Mouse (Mus musculus) forebrain, embryonic 16.5 days (tissue): Measurements from ENCODE around the gene Sycp1. TPM values are rescaled to one million over a fixed set of nuclear protein-coding genes. Genes with fewer than 3 reads are reported as not detected.
A peak's percentile ranks its signal among the peaks of the same experiment; 100 is the strongest.

Experiments used
- ATAC-seq: fragments of 200-750 bp; cut with Nextera tagmentation; 2 replicates; pipeline ENCODE4 v1.8.0; 2017; ENCODE audit warnings: mild to moderate bottlenecking, moderate library complexity
- H3K27ac ChIP-seq: fragments of 300-500 bp; sonication (generic); 2 replicates; pipeline ENCODE4 v1.5.1; 2014; ENCODE audit warnings: low read length, control low read depth
- H3K27me3 ChIP-seq: fragments of 300-500 bp; sonication (generic); replicated peaks from 2 replicates; pipeline ENCODE4 v1.6.1; 2014; ENCODE audit warnings: low read length; ENCODE audit not compliant: control insufficient read depth, insufficient read depth
- H3K36me3 ChIP-seq: fragments of 300-500 bp; sonication (generic); 2 replicates; pipeline ENCODE4 v1.6.1; 2014; ENCODE audit not compliant: control insufficient read depth, insufficient read depth
- H3K4me1 ChIP-seq: fragments of 300-500 bp; sonication (generic); replicated peaks from 2 replicates; pipeline ENCODE4 v1.6.1; 2014; ENCODE audit warnings: low read length; ENCODE audit not compliant: control insufficient read depth, insufficient read depth
- H3K4me2 ChIP-seq: fragments of 300-500 bp; sonication (generic); 2 replicates; pipeline ENCODE4 v1.6.1; 2014; ENCODE audit warnings: mild to moderate bottlenecking, low read length, control low read depth
- H3K4me3 ChIP-seq: fragments of 300-500 bp; sonication (generic); replicated peaks from 2 replicates; pipeline ENCODE4 v1.5.1; 2014; ENCODE audit warnings: mild to moderate bottlenecking, low read length, control low read depth
- H3K9ac ChIP-seq: fragments of 300-500 bp; sonication (generic); replicated peaks from 2 replicates; pipeline ENCODE4 v1.6.1; 2014; ENCODE audit warnings: low read depth, low read length, control low read depth
- H3K9me3 ChIP-seq: fragments of 300-500 bp; sonication (generic); 2 replicates; pipeline ENCODE4 v1.6.1; 2016; ENCODE audit warnings: low read length; ENCODE audit not compliant: control insufficient read depth
- WGBS: fragments of 180-500 bp; shearing (Covaris S2); extraction: QIAGEN DNeasy Blood & Tissue Kit; methylation state at CpG from one replicate; pipeline ENCODE4 v1.1.7; 2014; 5-methylcytosine and 5-hydroxymethylcytosine counted together
- polyA plus RNA-seq: library from polyadenylated mRNA; unstranded; fragments of >200 nt; fragmentation: Nextera tagmentation; extraction: Ambion mirVana; gene quantifications from 2 replicates; pipeline ENCODE4 v1.2.1, GENCODE M21; 2015

Gene Sycp1
- polyA plus RNA-seq, 1 experiment from 2014 or later = not detected

DNA sequence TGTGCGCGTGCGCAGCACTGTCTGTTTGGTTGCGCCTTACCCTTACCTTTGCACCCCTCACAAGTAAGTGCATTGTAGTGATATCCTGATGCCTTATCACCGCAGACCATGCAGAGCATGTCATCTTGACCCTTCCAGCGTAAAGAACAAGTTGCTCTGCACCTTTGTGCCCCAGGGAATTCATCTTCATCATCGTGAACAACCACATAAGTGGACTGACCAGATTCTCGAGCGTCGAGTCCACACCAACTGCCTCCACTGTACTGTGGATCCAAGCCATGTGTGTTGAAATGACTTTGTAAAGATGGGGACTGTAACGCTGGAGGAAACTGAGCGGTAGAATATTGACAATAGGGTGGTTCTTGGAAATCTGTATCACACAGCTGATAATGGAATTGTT lies 18.6 kb upstream of the Sycp1 start:
- Histone ChIP-seq H3K4me1 (no peaks in the 10 kb centered on the region), H3K4me2 (no peak overlapping the region), H3K27me3 (no peaks in the 10 kb centered on the region), H3K36me3 (no peaks in the 10 kb centered on the region), H3K27ac (no peak overlapping the region), H3K4me3 (no peak overlapping the region), H3K9ac (no peak overlapping the region), H3K9me3 (no peaks in the 10 kb centered on the region)
- WGBS = 94% methylated on average over 12 of the region's 12 CpGs
- ATAC-seq = no peak

GRCm38 (mm10) chr3:102946861-102947260 lies 11.0 kb upstream of the Sycp1 start:
- Histone ChIP-seq H3K27ac (no peak overlapping the region), H3K36me3 (no peaks in the 10 kb centered on the region), H3K27me3 (no peaks in the 10 kb centered on the region), H3K4me1 (no peaks in the 10 kb centered on the region), H3K4me2 (no peak overlapping the region), H3K4me3 (no peak overlapping the region), H3K9ac (no peak overlapping the region), H3K9me3 (no peaks in the 10 kb centered on the region)
- ATAC-seq = no peak
- 44% methylated on average over 5 of the region's 5 CpGs for WGBS

DNA sequence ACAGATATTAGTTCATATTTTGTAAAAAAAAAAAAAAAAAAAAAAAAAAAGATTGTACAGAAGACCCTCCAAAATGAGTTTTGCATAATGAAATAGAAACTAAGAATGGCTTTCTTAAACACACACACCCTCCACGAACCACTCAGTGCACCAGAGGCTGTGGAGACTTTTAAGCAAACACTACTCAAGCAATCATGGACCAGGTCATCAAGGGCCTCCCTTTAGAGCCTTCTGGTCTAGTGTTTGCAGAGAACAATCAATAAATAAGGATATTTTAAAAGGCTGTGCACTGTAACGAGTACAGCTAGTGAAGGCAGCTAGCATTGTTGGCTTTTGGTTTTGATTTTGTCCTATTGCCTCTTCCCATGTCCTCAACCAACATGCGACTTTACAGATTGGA lies 10.4 kb upstream of the Sycp1 start:
- H3K36me3 ChIP-seq = no peaks in the 10 kb centered on the region
- no peak overlapping the region for H3K27ac ChIP-seq
- no peak overlapping the region for H3K4me3 ChIP-seq
- no peaks in the 10 kb centered on the region for H3K4me1 ChIP-seq
- H3K27me3 ChIP-seq = no peaks in the 10 kb centered on the region
- WGBS = 82% methylated on average over 3 of the region's 3 CpGs
- H3K9me3 ChIP-seq = no peaks in the 10 kb centered on the region
- no peak for ATAC-seq
- H3K9ac ChIP-seq = no peak overlapping the region
- no peak overlapping the region for H3K4me2 ChIP-seq

DNA sequence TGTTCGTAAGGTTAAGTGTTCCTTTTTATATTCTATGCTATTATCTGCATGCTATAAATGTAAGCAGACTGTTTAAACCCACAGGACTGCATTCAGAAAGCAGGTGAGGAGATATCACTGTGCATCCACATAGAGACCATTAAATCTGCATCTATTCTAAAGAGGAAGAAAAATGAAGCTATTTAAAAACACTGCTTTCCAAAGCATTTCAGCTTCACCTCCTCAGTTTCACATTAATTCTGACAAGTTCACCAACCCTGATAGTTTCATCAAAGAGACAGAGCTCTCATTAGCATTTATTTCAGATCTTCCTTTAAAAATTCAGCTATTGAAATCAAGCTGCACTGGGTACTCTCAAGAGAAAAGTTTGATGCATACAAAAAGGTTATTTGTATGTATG lies 2.2 kb upstream of the Sycp1 start:
- 86% methylated on average over 1 of the region's 1 CpGs for WGBS
- no peak overlapping the region for H3K4me2 ChIP-seq
- H3K27me3 ChIP-seq = no peaks in the 10 kb centered on the region
- H3K9ac ChIP-seq = no peak overlapping the region
- ATAC-seq = peak; percentile 12; the same call in 1 of the 2 replicates
- no peak overlapping the region for H3K4me3 ChIP-seq
- H3K27ac ChIP-seq = no peak overlapping the region
- no peaks in the 10 kb centered on the region for H3K36me3 ChIP-seq
- H3K4me1 ChIP-seq = no peaks in the 10 kb centered on the region
- peaks cover 6% of the 10 kb centered on the region for H3K9me3 ChIP-seq

GRCm38 (mm10) chr3:102899136-102899535 lies 36.8 kb downstream of the Sycp1 start:
- Histone ChIP-seq H3K4me3 (no peak overlapping the region), H3K4me2 (no peak overlapping the region), H3K36me3 (no peaks in the 10 kb centered on the region), H3K27me3 (no peaks in the 10 kb centered on the region), H3K9me3 (no peaks in the 10 kb centered on the region), H3K9ac (no peak overlapping the region), H3K4me1 (no peaks in the 10 kb centered on the region), H3K27ac (no peak overlapping the region)
- WGBS = 100% methylated on average over 1 of the region's 1 CpGs
- no peak for ATAC-seq

GRCm38 (mm10) chr3:102880529-102880928 lies 55.4 kb downstream of the Sycp1 start:
- Histone ChIP-seq H3K9ac (no peak overlapping the region), H3K36me3 (no peaks in the 10 kb centered on the region), H3K4me3 (no peak overlapping the region), H3K4me2 (no peak overlapping the region), H3K4me1 (no peaks in the 10 kb centered on the region), H3K27me3 (no peaks in the 10 kb centered on the region), H3K27ac (no peak overlapping the region), H3K9me3 (no peaks in the 10 kb centered on the region)
- 78% methylated on average over 4 of the region's 4 CpGs for whole genome bisulfite sequencing
- no peak for ATAC-seq

DNA sequence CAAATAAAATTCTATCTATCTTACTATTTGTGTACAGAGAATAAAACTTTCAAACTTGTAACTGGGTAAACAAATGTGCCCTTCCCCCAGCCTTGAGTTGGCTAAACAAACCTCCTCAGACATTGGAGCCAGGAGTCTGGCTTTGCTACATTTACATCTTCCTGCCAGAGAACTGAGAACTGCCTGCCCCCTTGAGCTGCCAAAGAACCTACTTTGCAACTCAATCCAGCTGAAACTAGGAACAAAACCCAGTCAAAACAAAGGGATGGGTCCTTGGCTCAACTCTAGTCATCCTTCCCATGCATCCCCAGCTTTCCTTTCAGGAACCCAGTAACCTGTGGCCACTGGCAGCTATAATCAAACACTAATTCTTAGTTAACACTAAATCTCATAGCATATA lies 87.2 kb downstream of the Sycp1 start:
- no peak overlapping the region for H3K4me2 ChIP-seq
- H3K27ac ChIP-seq = no peak overlapping the region
- no peak for ATAC-seq
- no peak overlapping the region for H3K9ac ChIP-seq
- H3K9me3 ChIP-seq = no peaks in the 10 kb centered on the region
- H3K36me3 ChIP-seq = no peaks in the 10 kb centered on the region
- H3K4me1 ChIP-seq = no peaks in the 10 kb centered on the region
- no peak overlapping the region for H3K4me3 ChIP-seq
- no peaks in the 10 kb centered on the region for H3K27me3 ChIP-seq

GRCm38 (mm10) chr3:102842386-102842785 lies 93.5 kb downstream of the Sycp1 start:
- ATAC-seq = no peak
- Histone ChIP-seq H3K9ac (no peak overlapping the region), H3K4me2 (no peak overlapping the region), H3K9me3 (no peaks in the 10 kb centered on the region), H3K4me1 (no peaks in the 10 kb centered on the region), H3K27ac (no peak overlapping the region), H3K27me3 (no peaks in the 10 kb centered on the region), H3K4me3 (no peak overlapping the region), H3K36me3 (no peaks in the 10 kb centered on the region)
- 59% methylated on average over 1 of the region's 1 CpGs for WGBS

DNA sequence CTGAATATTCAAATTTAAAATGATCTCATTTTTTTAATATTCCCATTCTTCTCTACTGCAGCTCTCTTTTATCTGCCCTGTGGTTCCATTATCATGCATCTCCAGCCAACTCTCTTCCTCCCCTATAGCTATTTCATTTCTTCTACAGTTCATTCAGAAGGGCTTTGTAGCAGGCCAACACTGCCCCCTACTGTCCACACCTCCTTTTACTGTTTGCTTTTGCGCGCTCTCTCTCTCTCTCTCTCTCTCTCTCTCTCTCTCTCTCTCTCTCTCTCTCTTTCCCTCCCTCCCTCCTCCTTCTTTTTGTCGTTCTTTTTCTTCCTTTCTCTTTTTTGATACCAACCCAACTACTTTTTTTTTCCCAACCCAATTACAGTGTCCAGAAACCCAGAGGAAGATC lies 132.0 kb downstream of the Sycp1 start:
- H3K27me3 ChIP-seq = no peaks in the 10 kb centered on the region
- 6% methylated on average over 3 of the region's 3 CpGs for WGBS
- no peak overlapping the region for H3K4me2 ChIP-seq
- H3K4me1 ChIP-seq = no peaks in the 10 kb centered on the region
- no peak overlapping the region for H3K4me3 ChIP-seq
- no peaks in the 10 kb centered on the region for H3K36me3 ChIP-seq
- no peak overlapping the region for H3K27ac ChIP-seq
- no peaks in the 10 kb centered on the region for H3K9me3 ChIP-seq
- peak; percentile 63 for ATAC-seq
- H3K9ac ChIP-seq = no peak overlapping the region

GRCm38 (mm10) chr3:102787369-102787768 lies 148.5 kb downstream of the Sycp1 start:
- H3K4me2 ChIP-seq = no peak overlapping the region
- no peaks in the 10 kb centered on the region for H3K36me3 ChIP-seq
- no peak for ATAC-seq
- no peaks in the 10 kb centered on the region for H3K9me3 ChIP-seq
- no peak overlapping the region for H3K27ac ChIP-seq
- 43% methylated on average over 4 of the region's 4 CpGs for WGBS
- H3K4me1 ChIP-seq = no peaks in the 10 kb centered on the region
- H3K4me3 ChIP-seq = no peak overlapping the region
- H3K27me3 ChIP-seq = no peaks in the 10 kb centered on the region
- no peak overlapping the region for H3K9ac ChIP-seq
